Mouse (Mus musculus) intestine, embryonic 15.5 days (tissue): ENCODE results near the gene Inhbe. TPM values are rescaled to one million over a fixed set of nuclear protein-coding genes. Genes with fewer than 3 reads are reported as not detected.
A peak's percentile ranks its signal among the peaks of the same experiment; 100 is the strongest.

Experiments used
- ATAC-seq: fragments of 200-750 bp; cut with Nextera tagmentation; 2 replicates; pipeline ENCODE4 v1.8.0; 2017; ENCODE audit warnings: moderate TSS enrichment, moderate library complexity
- H3K27ac ChIP-seq: fragments of 300-500 bp; sonication (generic); 2 replicates; pipeline ENCODE4 v1.5.1; 2015; ENCODE audit warnings: mild to moderate bottlenecking, inconsistent platforms
- H3K27me3 ChIP-seq: fragments of 300-500 bp; sonication (generic); replicated peaks from 2 replicates; pipeline ENCODE4 v1.6.1; 2015; ENCODE audit warnings: inconsistent platforms
- H3K36me3 ChIP-seq: fragments of 300-500 bp; sonication (generic); 2 replicates; pipeline ENCODE4 v1.6.1; 2015; ENCODE audit warnings: inconsistent platforms
- H3K4me1 ChIP-seq: fragments of 300-500 bp; sonication (generic); replicated peaks from 2 replicates; pipeline ENCODE4 v1.6.1; 2015; ENCODE audit warnings: inconsistent platforms
- H3K4me2 ChIP-seq: fragments of 300-500 bp; sonication (generic); replicated peaks from 2 replicates; pipeline ENCODE4 v1.6.1; 2015; ENCODE audit warnings: mild to moderate bottlenecking, inconsistent platforms
- H3K4me3 ChIP-seq: fragments of 300-500 bp; sonication (generic); replicated peaks from 2 replicates; pipeline ENCODE4 v1.5.1; 2015; ENCODE audit warnings: inconsistent platforms
- H3K9ac ChIP-seq: fragments of 300-500 bp; sonication (generic); 2 replicates; pipeline ENCODE4 v1.6.1; 2015; ENCODE audit warnings: inconsistent platforms
- H3K9me3 ChIP-seq: fragments of 300-500 bp; sonication (generic); 2 replicates; pipeline ENCODE4 v1.6.1; 2016; ENCODE audit warnings: inconsistent platforms
- WGBS: fragments of 180-500 bp; shearing (Covaris S2); methylation state at CpG from one replicate; pipeline ENCODE4 v1.1.7; 2015; 5-methylcytosine and 5-hydroxymethylcytosine counted together
- polyA plus RNA-seq: library from polyadenylated mRNA; unstranded; fragments of >200 nt; fragmentation: Nextera tagmentation; extraction: Ambion mirVana; gene quantifications from 2 replicates; pipeline ENCODE4 v1.2.1, GENCODE M21; 2015

The Inhbe gene
- polyA plus RNA-seq, 1 experiment from 2014 or later: not detected

DNA sequence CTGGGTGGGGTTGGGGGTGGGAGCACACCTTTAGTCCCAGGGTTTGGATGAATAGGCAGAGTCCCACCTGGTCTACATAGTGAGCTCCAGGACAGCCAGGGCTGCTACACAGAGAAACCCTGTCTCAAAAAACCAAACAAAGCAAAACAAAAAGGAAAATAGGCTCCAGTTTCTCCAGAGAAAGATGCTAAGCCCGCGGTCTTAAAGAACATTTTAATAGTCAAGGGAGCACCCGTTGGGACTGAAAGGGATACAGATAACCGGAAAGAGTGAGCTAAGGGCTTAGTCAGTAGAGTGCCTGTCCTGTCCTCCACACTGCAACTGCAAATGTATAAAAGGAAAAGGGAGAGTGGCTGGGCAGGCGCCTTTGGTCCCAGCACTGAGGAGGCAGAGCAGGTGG lies 12.9 kb upstream of the Inhbe start:
- Histone ChIP-seq H3K4me3 (no peak overlapping the region), H3K4me1 (no peaks in the 10 kb centered on the region), H3K4me2 (no peak overlapping the region), H3K27me3 (no peaks in the 10 kb centered on the region), H3K36me3 (no peaks in the 10 kb centered on the region), H3K9ac (no peak overlapping the region), H3K27ac (no peak overlapping the region), H3K9me3 (no peaks in the 10 kb centered on the region)
- ATAC-seq: no peak
- 82% methylated on average over 5 of the region's 5 CpGs for WGBS

DNA sequence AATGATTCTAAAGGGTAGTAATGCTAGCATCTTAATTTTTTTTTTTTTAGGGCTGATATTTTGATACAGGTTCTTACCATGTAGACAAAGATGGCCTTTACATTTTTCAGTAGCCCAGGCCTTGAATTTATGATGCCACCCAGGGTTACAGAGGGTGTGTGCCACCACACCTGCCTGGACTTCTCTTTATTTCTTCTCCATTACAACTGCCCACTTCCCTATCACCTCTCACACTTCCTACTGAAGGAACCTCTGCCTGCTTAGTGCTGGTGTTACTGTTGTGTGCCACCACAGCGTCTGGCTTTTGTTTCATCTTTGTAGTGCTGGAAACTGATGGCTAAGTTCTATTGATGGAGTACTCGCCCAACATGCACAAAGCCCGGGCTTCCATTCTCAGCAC lies 6.5 kb upstream of the Inhbe start:
- Histone ChIP-seq H3K27ac (no peak overlapping the region), H3K9me3 (no peaks in the 10 kb centered on the region), H3K4me1 (no peaks in the 10 kb centered on the region), H3K4me2 (no peak overlapping the region), H3K27me3 (no peaks in the 10 kb centered on the region), H3K4me3 (no peak overlapping the region), H3K9ac (no peak overlapping the region), H3K36me3 (no peaks in the 10 kb centered on the region)
- ATAC-seq: no peak
- WGBS: 80% methylated on average over 3 of the region's 3 CpGs

DNA sequence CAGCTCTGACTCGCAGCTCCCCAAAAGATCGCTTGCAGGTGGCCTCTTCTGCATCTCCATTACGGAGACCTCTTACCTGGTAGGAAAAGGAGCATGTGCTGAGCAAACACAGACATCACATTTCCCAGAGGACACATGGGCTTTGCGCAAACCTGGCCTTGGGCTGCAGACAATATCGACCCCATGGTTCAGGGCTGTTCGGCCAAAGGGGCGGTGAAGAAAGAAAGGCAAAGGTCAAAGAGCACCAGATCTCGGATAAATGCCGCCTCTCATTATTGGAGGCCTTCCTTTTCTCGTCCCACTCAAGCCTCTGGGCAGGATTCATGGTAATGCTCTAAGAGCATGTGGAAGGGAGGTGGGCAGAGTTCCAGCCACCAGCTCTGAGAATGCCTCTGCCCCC lies 1.1 kb upstream of the Inhbe start:
- H3K9ac ChIP-seq: no peak overlapping the region
- H3K4me1 ChIP-seq: peaks cover 2% of the 10 kb centered on the region; the same call in 1 of the 2 replicates
- no peak for ATAC-seq

DNA sequence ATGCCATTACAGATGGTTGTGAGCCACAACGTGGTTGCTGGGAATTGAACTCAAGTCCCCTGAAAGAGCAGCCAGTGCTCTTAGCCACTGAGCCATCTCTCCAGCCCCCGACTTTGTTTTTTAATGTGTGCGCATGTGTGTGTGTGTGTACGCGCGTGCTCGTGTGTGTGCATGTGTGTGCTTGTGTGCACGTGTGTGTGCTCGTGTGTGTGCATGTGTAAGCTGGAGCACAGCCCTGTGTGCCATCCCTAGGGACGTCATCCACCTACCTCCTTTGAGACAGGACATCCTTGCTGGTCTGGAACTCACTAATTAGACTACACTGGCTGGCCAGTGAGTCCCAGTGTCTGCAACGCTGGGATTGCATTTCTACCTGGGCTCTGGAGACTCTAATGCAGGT lies 1.4 kb downstream of the Inhbe start:
- no peak for ATAC-seq
- WGBS: 89% methylated on average over 11 of the region's 11 CpGs
- Histone ChIP-seq H3K36me3 (no peaks in the 10 kb centered on the region), H3K4me1 (peaks cover 3% of the 10 kb centered on the region; the same call in 1 of the 2 replicates), H3K9me3 (no peaks in the 10 kb centered on the region), H3K4me3 (no peak overlapping the region), H3K27me3 (no peaks in the 10 kb centered on the region; the same call in 1 of the 2 replicates), H3K27ac (no peak overlapping the region), H3K9ac (no peak overlapping the region), H3K4me2 (no peak overlapping the region)

More for the DNA sequence above, 1.1 kb upstream of the Inhbe start:
- WGBS: 61% methylated on average over 10 of the region's 10 CpGs
- H3K27ac ChIP-seq: no peak overlapping the region
- no peaks in the 10 kb centered on the region for H3K9me3 ChIP-seq
- H3K27me3 ChIP-seq: no peaks in the 10 kb centered on the region; the same call in 1 of the 2 replicates
- H3K36me3 ChIP-seq: no peaks in the 10 kb centered on the region
- no peak overlapping the region for H3K4me3 ChIP-seq
- H3K4me2 ChIP-seq: no peak overlapping the region

DNA sequence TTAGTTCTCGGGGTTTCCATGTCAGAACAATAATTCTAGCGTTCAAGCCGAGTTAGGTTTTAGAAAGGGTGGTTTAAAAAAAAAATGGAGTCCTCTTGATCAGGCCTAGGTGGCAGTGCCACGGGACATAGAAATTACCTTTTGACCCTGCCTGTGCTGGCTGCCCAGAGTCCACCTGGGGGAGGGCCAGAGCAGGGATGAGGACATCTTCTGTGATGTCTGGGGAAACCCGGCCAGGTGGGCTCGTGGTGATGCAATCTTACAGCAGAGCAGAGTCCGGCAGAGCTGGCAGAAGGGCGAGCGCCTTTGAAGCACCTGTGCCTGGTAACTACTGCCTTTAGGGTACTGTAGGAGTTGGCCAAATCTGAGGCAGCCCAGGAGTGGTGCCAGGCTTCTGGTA lies 2.0 kb downstream of the Inhbe start:
- H3K4me2 ChIP-seq: no peak overlapping the region
- H3K27ac ChIP-seq: no peak overlapping the region
- no peaks in the 10 kb centered on the region for H3K36me3 ChIP-seq
- 79% methylated on average over 9 of the region's 9 CpGs for WGBS
- no peaks in the 10 kb centered on the region for H3K9me3 ChIP-seq
- H3K27me3 ChIP-seq: no peaks in the 10 kb centered on the region; the same call in 1 of the 2 replicates
- no peak for ATAC-seq
- H3K4me3 ChIP-seq: no peak overlapping the region
- peaks cover 3% of the 10 kb centered on the region; the same call in 1 of the 2 replicates for H3K4me1 ChIP-seq
- no peak overlapping the region for H3K9ac ChIP-seq

DNA sequence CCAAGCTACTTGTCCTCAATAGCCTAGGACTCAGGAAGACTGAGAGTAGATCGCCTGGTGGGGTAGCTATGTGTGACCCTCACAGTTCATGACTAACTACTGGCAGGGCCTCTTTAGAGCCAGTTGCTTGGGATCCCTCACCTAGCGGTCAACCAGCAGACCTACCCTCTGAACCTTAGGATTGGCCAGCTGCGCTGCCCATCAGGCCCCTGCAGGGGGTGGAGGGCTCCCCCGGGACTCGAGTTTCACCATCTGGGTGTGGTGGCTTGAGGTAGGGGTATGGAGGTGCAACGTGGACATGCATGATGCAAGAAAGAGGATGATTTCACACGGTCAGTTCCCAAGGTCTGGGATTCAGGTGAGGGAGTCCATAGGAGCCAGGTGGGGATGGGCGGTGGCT lies 2.5 kb downstream of the Inhbe start:
- 66% methylated on average over 8 of the region's 8 CpGs for WGBS
- ATAC-seq: no peak

DNA sequence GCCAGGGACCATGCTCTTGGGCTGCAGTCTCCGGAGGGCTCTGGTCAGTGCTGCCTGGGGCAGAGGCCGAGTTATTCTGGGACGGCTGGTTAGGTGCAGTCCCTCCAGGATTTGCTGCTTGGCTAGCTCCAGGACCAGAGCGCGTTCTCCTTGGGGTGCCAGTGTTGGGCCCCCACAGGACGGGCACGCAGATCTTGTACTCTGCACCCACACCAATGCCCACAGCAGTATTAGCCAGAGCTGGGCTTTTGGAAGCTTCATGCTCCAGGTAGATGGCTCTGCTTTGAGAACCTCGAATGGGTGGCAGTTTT lies 3.0 kb downstream of the Inhbe start:
- peaks cover 3% of the 10 kb centered on the region; the same call in 1 of the 2 replicates for H3K4me1 ChIP-seq
- no peak for ATAC-seq
- WGBS: 84% methylated on average over 8 of the region's 8 CpGs
- H3K27ac ChIP-seq: no peak overlapping the region
- no peaks in the 10 kb centered on the region for H3K9me3 ChIP-seq
- H3K36me3 ChIP-seq: no peaks in the 10 kb centered on the region
- no peak overlapping the region for H3K9ac ChIP-seq
- no peaks in the 10 kb centered on the region; the same call in 1 of the 2 replicates for H3K27me3 ChIP-seq
- H3K4me2 ChIP-seq: no peak overlapping the region
- H3K4me3 ChIP-seq: no peak overlapping the region

More for the DNA sequence above, 2.5 kb downstream of the Inhbe start:
- no peak overlapping the region for H3K4me3 ChIP-seq
- H3K36me3 ChIP-seq: no peaks in the 10 kb centered on the region
- no peaks in the 10 kb centered on the region for H3K9me3 ChIP-seq
- no peak overlapping the region for H3K4me2 ChIP-seq
- peaks cover 3% of the 10 kb centered on the region; the same call in 1 of the 2 replicates for H3K4me1 ChIP-seq
- no peak overlapping the region for H3K27ac ChIP-seq
- no peak overlapping the region for H3K9ac ChIP-seq
- no peaks in the 10 kb centered on the region; the same call in 1 of the 2 replicates for H3K27me3 ChIP-seq

DNA sequence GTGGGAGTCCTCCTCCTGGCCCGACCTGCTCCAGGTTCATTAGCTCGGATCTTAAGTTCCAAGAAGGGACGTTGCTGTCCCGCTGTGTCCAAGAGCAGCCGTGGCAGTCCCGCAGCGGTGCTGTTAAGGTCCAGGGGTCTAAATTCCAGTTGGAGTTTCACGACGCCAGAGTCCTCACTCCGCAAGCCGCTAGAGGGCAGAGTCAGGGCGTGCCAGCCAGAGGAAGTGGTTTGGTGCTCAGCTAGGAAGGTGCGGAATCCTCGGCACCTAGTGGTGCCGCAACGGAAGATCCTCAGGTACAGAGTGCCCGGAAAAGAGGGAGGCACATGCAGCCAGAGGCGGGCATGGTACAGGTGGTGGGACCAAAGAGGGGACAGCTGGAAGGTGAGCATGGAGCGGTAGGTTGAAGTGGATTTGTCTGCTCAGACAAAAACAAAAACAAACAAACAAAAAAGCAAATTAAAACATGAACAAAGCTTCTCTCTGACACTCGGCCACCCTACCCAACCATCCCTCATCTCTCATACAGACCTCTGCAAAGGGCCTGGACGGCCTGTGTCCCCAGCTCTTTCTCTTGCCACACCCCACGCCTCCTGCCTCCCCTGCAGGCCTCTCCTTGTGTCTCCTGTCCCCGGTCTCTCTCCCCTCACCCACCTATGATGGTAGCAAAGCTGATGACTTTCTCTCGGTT lies 3.5 kb downstream of the Inhbe start:
- peak; percentile 85 for ATAC-seq
- Histone ChIP-seq H3K4me1 (peaks cover 3% of the 10 kb centered on the region; the same call in 1 of the 2 replicates), H3K27ac (no peak overlapping the region), H3K36me3 (no peaks in the 10 kb centered on the region), H3K4me3 (no peak overlapping the region), H3K9ac (no peak overlapping the region), H3K9me3 (no peaks in the 10 kb centered on the region), H3K4me2 (peak overlapping the region; percentile 50), H3K27me3 (no peaks in the 10 kb centered on the region; the same call in 1 of the 2 replicates)
- WGBS: 11% methylated on average over 24 of the region's 24 CpGs

DNA sequence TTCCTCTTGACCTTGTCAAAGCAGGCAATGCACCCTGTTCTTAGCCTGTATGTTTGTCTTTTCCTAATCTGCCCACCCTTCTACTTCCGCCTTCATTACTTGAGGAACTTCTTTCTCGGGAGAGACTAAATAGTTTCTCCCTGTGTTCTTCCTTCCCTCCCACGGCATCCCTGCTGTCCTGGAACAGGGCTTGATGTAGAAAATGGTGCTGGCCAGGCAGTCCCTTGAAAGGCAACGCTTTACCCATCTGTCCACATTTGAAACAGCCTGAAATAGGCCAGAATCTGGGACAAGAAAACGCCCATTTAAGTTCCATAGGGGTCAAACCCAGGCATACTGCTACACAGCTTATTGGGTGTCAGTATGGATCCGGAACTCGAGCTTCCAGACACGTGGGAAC lies 4.4 kb downstream of the Inhbe start:
- Histone ChIP-seq H3K4me2 (no peak overlapping the region), H3K27me3 (no peaks in the 10 kb centered on the region; the same call in 1 of the 2 replicates), H3K9ac (no peak overlapping the region), H3K9me3 (no peaks in the 10 kb centered on the region), H3K4me1 (peaks cover 3% of the 10 kb centered on the region; the same call in 1 of the 2 replicates), H3K27ac (no peak overlapping the region), H3K4me3 (no peak overlapping the region), H3K36me3 (no peaks in the 10 kb centered on the region)
- ATAC-seq: no peak
- 70% methylated on average over 8 of the region's 8 CpGs for WGBS

DNA sequence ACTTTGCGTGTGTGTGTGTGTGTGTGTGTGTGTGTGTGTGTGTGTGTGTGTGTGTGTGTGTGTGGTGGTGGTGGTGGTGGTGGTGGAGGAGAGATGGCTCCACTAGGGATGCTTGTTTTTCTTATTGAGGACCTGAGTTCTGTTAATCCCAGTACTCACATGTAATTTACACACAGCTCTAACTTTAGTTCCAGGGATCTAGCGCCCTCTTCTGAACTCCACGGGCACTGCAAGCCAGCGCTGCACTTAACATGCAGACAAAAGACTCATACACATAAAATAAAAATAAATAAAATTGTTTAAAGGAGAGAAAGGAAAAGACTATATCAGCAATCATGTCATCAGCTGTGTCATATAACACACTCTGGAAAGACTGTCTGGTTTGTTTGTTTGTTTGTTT lies 5.3 kb downstream of the Inhbe start:
- no peak overlapping the region for H3K27ac ChIP-seq
- no peaks in the 10 kb centered on the region for H3K9me3 ChIP-seq
- no peak overlapping the region for H3K9ac ChIP-seq
- no peaks in the 10 kb centered on the region; the same call in 1 of the 2 replicates for H3K27me3 ChIP-seq
- no peak overlapping the region for H3K4me2 ChIP-seq
- H3K4me3 ChIP-seq: no peak overlapping the region
- 66% methylated on average over 4 of the region's 4 CpGs for WGBS
- H3K36me3 ChIP-seq: no peaks in the 10 kb centered on the region
- ATAC-seq: no peak
- peaks cover 3% of the 10 kb centered on the region; the same call in 1 of the 2 replicates for H3K4me1 ChIP-seq

DNA sequence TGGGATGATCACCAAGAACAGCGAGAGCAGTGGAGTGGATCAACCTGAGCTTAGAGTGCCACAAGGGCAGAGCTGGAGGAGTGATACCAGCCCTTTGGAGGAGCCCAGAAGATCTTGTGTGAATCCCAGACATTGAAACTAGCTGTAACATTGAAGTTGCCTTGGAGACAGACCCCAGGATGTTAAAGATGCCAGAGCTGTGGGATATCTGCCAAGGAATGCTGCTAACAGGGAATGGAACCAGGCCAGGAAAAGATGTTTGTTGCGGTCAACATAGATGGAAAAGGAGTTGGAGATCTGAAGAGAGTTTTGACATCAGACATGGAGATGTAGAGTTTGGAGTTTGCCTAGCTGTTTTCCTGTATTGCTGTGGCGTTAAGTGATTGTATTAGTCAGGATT lies 8.0 kb downstream of the Inhbe start:
- Histone ChIP-seq H3K27ac (no peak overlapping the region), H3K4me3 (no peak overlapping the region), H3K9me3 (no peaks in the 10 kb centered on the region), H3K4me1 (peaks cover 6% of the 10 kb centered on the region), H3K4me2 (no peak overlapping the region), H3K27me3 (no peaks in the 10 kb centered on the region; the same call in 1 of the 2 replicates), H3K36me3 (no peaks in the 10 kb centered on the region), H3K9ac (no peak overlapping the region)
- 79% methylated on average over 3 of the region's 3 CpGs for WGBS
- ATAC-seq: no peak

DNA sequence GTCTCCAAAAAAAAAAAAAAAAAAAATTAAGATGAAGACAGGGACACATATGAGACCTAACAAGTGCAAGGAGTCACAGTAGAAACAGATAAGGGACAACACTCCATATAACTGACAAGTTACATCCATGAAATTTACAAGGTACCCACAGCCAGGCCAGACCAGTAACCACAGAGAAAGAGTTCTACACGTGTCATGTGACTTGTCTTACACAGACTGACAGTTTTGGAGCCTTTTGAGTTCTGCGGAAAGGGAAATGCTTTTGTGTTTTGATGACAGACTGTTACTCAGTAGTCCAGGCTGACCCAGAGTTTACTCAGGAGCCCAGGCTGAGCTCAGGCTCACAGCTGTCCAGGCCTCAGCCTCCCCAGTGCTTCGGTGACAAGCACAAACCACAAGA lies 11.2 kb downstream of the Inhbe start:
- 76% methylated on average over 3 of the region's 3 CpGs for WGBS
- H3K4me1 ChIP-seq: peaks cover 17% of the 10 kb centered on the region
- ATAC-seq: no peak
- H3K4me2 ChIP-seq: no peak overlapping the region
- H3K9me3 ChIP-seq: no peaks in the 10 kb centered on the region
- peaks cover 10% of the 10 kb centered on the region for H3K27me3 ChIP-seq
- H3K36me3 ChIP-seq: no peaks in the 10 kb centered on the region
- H3K4me3 ChIP-seq: no peak overlapping the region
- no peak overlapping the region for H3K27ac ChIP-seq
- no peak overlapping the region for H3K9ac ChIP-seq
